9 mouse cellular contexts compared by ENCODE assay signal in genomic region chr4:62263133-62263844, GRCm38 (mm10). TPM values are rescaled to one million over a fixed set of nuclear protein-coding genes. Genes with fewer than 3 reads are reported as not detected.
DNase-seq lines count a peak whose midpoint lies in the region; ATAC-seq lines count a peak whose summit lies in the region.
"Had no signal": no experiment of that assay in that cellular context is flagged by ENCODE, and none has a peak within 500 bp of the region (broad histone marks: within the 10 kb centered on the region; RNA-seq: fewer than 3 reads in every experiment).

No protein-coding gene starts in this region.

- WGBS in kidney, embryonic 14.5 days, result 19% methylated on average over 7 of the region's 7 CpGs

- ATAC-seq in cerebellum, adult (ENCODE audit: insufficient number of reproducible peaks, low FRiP score, low TSS enrichment), result peak; percentile 40
- ATAC-seq in kidney, embryonic 14.5 days (ENCODE audit: low FRiP score, low TSS enrichment), result peak; percentile 94
- ATAC-seq in monocyte, adult 5-6 weeks (replicated peaks; ENCODE audit: insufficient number of reproducible peaks, low FRiP score, low TSS enrichment, poor library complexity, severe bottlenecking), result no peak
- ATAC-seq in granulocyte monocyte progenitor cell, adult 5-6 weeks (replicated peaks; ENCODE audit: poor library complexity, severe bottlenecking), result no peak

- no peak overlapping the region for H3K27ac ChIP-seq in kidney, embryonic 14.5 days (ENCODE audit: low read depth, low read length)

- H3K27me3 ChIP-seq in kidney, embryonic 14.5 days (ENCODE audit: control insufficient read depth, insufficient read depth, low read length), result no peaks in the 10 kb centered on the region

- peaks cover 3% of the 10 kb centered on the region; the same call in 1 of the 2 replicates for H3K4me1 ChIP-seq in kidney, embryonic 14.5 days (ENCODE audit: control insufficient read depth, insufficient read depth, low read length)

- no peaks in the 10 kb centered on the region for H3K36me3 ChIP-seq in kidney, embryonic 14.5 days (ENCODE audit: control insufficient read depth, insufficient read depth, low read length)

- no peak overlapping the region for H3K4me3 ChIP-seq in kidney, embryonic 14.5 days (ENCODE audit: low read length)

- no peak overlapping the region for H3K9ac ChIP-seq in kidney, embryonic 14.5 days (ENCODE audit: low read depth, low read length)

- no peaks in the 10 kb centered on the region for H3K9me3 ChIP-seq in kidney, embryonic 14.5 days (ENCODE audit: control insufficient read depth, low read length)

- no peak for DNase-seq in cerebellum, adult 11 months
- no peak for DNase-seq in kidney, adult 8-10 months
- peak; percentile 72 for DNase-seq in NIH3T3 (ENCODE audit: low read depth)
- peak; percentile 27 for DNase-seq in kidney, postnatal 14 days

- H3K4me2 ChIP-seq in kidney, embryonic 14.5 days (replicated peaks; ENCODE audit: low read depth, low read length), result no peak overlapping the region

RNA-seq across cellular contexts. Expression of gene Slc31a2, which starts 0.9 kb away (rescaled TPM):
- 18.0 and 19.9 TPM in 2 replicates for polyA plus RNA-seq in kidney, embryonic 14.5 days (2014; fragmentation: Nextera tagmentation; extraction: Ambion mirVana)
- total RNA-seq in monocyte, adult 5-6 weeks (2017), result 20.9 to 21.7 TPM (median 21.4 TPM) in 3 replicates
- total RNA-seq in granulocyte monocyte progenitor cell, adult 5-6 weeks (2014; fragmentation: Nextera tagmentation), result 36.4 and 39.4 TPM in 2 replicates
- total RNA-seq in granulocyte monocyte progenitor cell, adult 5-6 weeks (2017), result 18.7 and 19.4 TPM in 2 replicates

RNA-seq across cellular contexts. Expression of gene Zfp37, which starts 32.4 kb away (rescaled TPM):
- 10.0 and 15.5 TPM in 2 replicates for polyA plus RNA-seq in kidney, embryonic 14.5 days (2014; fragmentation: Nextera tagmentation; extraction: Ambion mirVana)
- total RNA-seq in monocyte, adult 5-6 weeks (2017), result not detected in 3 replicates
- 0.64 TPM in 1 of 2 replicates, not detected in the other for total RNA-seq in granulocyte monocyte progenitor cell, adult 5-6 weeks (2014; fragmentation: Nextera tagmentation)
- total RNA-seq in granulocyte monocyte progenitor cell, adult 5-6 weeks (2017), result not detected in 2 replicates
- total RNA-seq: common myeloid progenitor, adult 5-6 weeks had no signal

Comparison
In these comparisons a context has a peak if more than half of its experiments do, and no peak if none do; other contexts are left out.
1. DNase-seq: peak in NIH3T3 (single experiment) and kidney, postnatal 14 days (single experiment); none in cerebellum, adult 11 months (single experiment) and kidney, adult 8-10 months (0 of 2).
2. ATAC-seq: peak in cerebellum, adult (single experiment) and kidney, embryonic 14.5 days (single experiment); none in monocyte, adult 5-6 weeks (single experiment) and granulocyte monocyte progenitor cell, adult 5-6 weeks (single experiment).